Mouse (Mus musculus): ENCODE measurements at regions not wholly inside any gene's neighbourhood (a gene's known extent, or its start where the extent isn't known, plus 50 kb on each side); places are given as distances from the start of the nearest gene placed in this dataset.

GRCm38 (mm10) chr6:98775780-98776179, 433.2 kb upstream of the Gm765 start:
- no peak for TF ChIP-seq POLR2A (IDR thresholded peaks at IDR 0.05; ENCODE audit: low read depth, low read length)
- no peak for TF ChIP-seq EP300 (IDR thresholded peaks at IDR 0.05; ENCODE audit: low read length)
- no peak for TF ChIP-seq POLR2AphosphoS2 (IDR thresholded peaks at IDR 0.05; ENCODE audit: low read depth, low read length)
- no peak for TF ChIP-seq CTCF (conservative IDR thresholded peaks at IDR 0.05 in 1 of 2, IDR thresholded peaks at IDR 0.05 in 1 of 2; ENCODE audit: low read depth in 2 of 2, low read length in 2 of 2)
- no peak for TF ChIP-seq HCFC1 (IDR thresholded peaks at IDR 0.05; ENCODE audit: low read depth, low read length)
- TF ChIP-seq E2F4 (IDR thresholded peaks at IDR 0.05; ENCODE audit: insufficient replicate concordance, low read depth, low read length): no peak
- TF ChIP-seq MEF2A (IDR thresholded peaks at IDR 0.05; ENCODE audit: borderline replicate concordance, low read depth, low read length): no peak
- TF ChIP-seq ETS1 (conservative IDR thresholded peaks at IDR 0.05; ENCODE audit: low read depth, low read length): no peak
- TF ChIP-seq MAZ (IDR thresholded peaks at IDR 0.05; ENCODE audit: low read depth, low read length): no peak
- no peak for TF ChIP-seq TCF12 (IDR thresholded peaks at IDR 0.05; ENCODE audit: low read depth, low read length)

Data from CH12.LX (cell line).